In genomic region chr3:129680258-129680657, GRCm38 (mm10) we compare ENCODE assay signal across 12 mouse cellular contexts.
DNase-seq lines count a peak whose midpoint lies in the region; ATAC-seq and TF ChIP-seq lines count a peak whose summit lies in the region.
"Had no signal": no experiment of that assay in that cellular context is flagged by ENCODE, and none has a peak within 500 bp of the region (broad histone marks: within the 10 kb centered on the region; RNA-seq: fewer than 3 reads in every experiment).

No protein-coding gene starts in this region.

- TF ChIP-seq POLR2A in limb, embryonic 14.5 days (IDR thresholded peaks at IDR 0.05; ENCODE audit: borderline replicate concordance, extremely low read depth, insufficient read depth, insufficient read length), result no peak

- H3K27ac ChIP-seq in forebrain, postnatal 0 days (ENCODE audit: low read depth, low read length), result no peak overlapping the region
- no peak overlapping the region for H3K27ac ChIP-seq in forebrain, embryonic 12.5 days
- no peak overlapping the region for H3K27ac ChIP-seq in limb, embryonic 14.5 days (replicated peaks; ENCODE audit: low read depth, low read length)
- H3K27ac ChIP-seq in limb, embryonic 10.5 days, result no peak overlapping the region
- H3K27ac ChIP-seq: embryonic facial prominence, embryonic 12.5 days; liver, embryonic 13.5 days had no signal

- H3K36me3 ChIP-seq in forebrain, postnatal 0 days (ENCODE audit: insufficient read depth), result no peaks in the 10 kb centered on the region
- H3K36me3 ChIP-seq in forebrain, embryonic 12.5 days (replicated peaks), result no peaks in the 10 kb centered on the region
- H3K36me3 ChIP-seq in limb, embryonic 14.5 days (ENCODE audit: control insufficient read depth, insufficient read depth, low read length), result no peaks in the 10 kb centered on the region
- no peaks in the 10 kb centered on the region for H3K36me3 ChIP-seq in limb, embryonic 10.5 days
- H3K36me3 ChIP-seq: embryonic facial prominence, embryonic 12.5 days; liver, embryonic 13.5 days had no signal

- no peak overlapping the region for H3K4me3 ChIP-seq in forebrain, postnatal 0 days (ENCODE audit: low read depth, low read length)
- no peak overlapping the region for H3K4me3 ChIP-seq in forebrain, embryonic 12.5 days (replicated peaks)
- no peak overlapping the region for H3K4me3 ChIP-seq in limb, embryonic 14.5 days (replicated peaks; ENCODE audit: low read length)
- H3K4me3 ChIP-seq in limb, embryonic 10.5 days, result no peak overlapping the region
- H3K4me3 ChIP-seq: embryonic facial prominence, embryonic 12.5 days; liver, embryonic 13.5 days had no signal

- H3K9ac ChIP-seq in forebrain, postnatal 0 days, result no peak overlapping the region
- no peak overlapping the region for H3K9ac ChIP-seq in forebrain, embryonic 12.5 days
- H3K9ac ChIP-seq in limb, embryonic 14.5 days (ENCODE audit: low read depth, low read length, severe bottlenecking), result no peak overlapping the region
- H3K9ac ChIP-seq: embryonic facial prominence, embryonic 12.5 days; liver, embryonic 13.5 days had no signal

- DNase-seq in forebrain, postnatal 0 days, result peak; percentile 34
- DNase-seq in limb, embryonic 14.5 days (ENCODE audit: low spot score), result peak; percentile 11
- DNase-seq in limb, embryonic 10.5 days (ENCODE audit: low spot score), result no peak
- peak; percentile 72 for DNase-seq in gastrocnemius, postnatal 25 days
- DNase-seq in layer of hippocampus, postnatal 14 days (ENCODE audit: low spot score in 2 of 2), result peak; percentile 19 to 33
- DNase-seq in B cell, adult 2 months, result no peak
- DNase-seq: adrenal gland, postnatal 25 days; liver, embryonic 13.5 days had no signal

- WGBS in forebrain, postnatal 0 days, result 62% methylated on average over 5 of the region's 5 CpGs
- WGBS in forebrain, embryonic 12.5 days, result 72% methylated on average over 5 of the region's 5 CpGs
- WGBS in limb, embryonic 14.5 days, result 53% methylated on average over 5 of the region's 5 CpGs
- WGBS in limb, embryonic 10.5 days, result 73% methylated on average over 5 of the region's 5 CpGs

- peak; percentile 58 for TF ChIP-seq CTCF in forebrain, postnatal 0 days (IDR thresholded peaks at IDR 0.05; ENCODE audit: low read depth)

- H3K9me3 ChIP-seq in forebrain, postnatal 0 days (ENCODE audit: low read length), result no peaks in the 10 kb centered on the region
- no peaks in the 10 kb centered on the region for H3K9me3 ChIP-seq in forebrain, embryonic 12.5 days
- no peaks in the 10 kb centered on the region for H3K9me3 ChIP-seq in limb, embryonic 14.5 days (ENCODE audit: control insufficient read depth, low read length)
- no peaks in the 10 kb centered on the region for H3K9me3 ChIP-seq in limb, embryonic 10.5 days (replicated peaks)
- H3K9me3 ChIP-seq: embryonic facial prominence, embryonic 12.5 days; liver, embryonic 13.5 days had no signal

- 0 out of 2 replicates have a peak, but pooled peaks cover 4% of the 10 kb centered on the region for H3K4me1 ChIP-seq in forebrain, postnatal 0 days (ENCODE audit: insufficient read depth)
- H3K4me1 ChIP-seq in forebrain, embryonic 12.5 days, result no peaks in the 10 kb centered on the region
- no peaks in the 10 kb centered on the region for H3K4me1 ChIP-seq in limb, embryonic 14.5 days (ENCODE audit: control insufficient read depth, insufficient read depth, low read length)
- H3K4me1 ChIP-seq in limb, embryonic 10.5 days, result no peaks in the 10 kb centered on the region
- H3K4me1 ChIP-seq: embryonic facial prominence, embryonic 12.5 days; liver, embryonic 13.5 days had no signal

- H3K4me2 ChIP-seq in forebrain, postnatal 0 days (ENCODE audit: low read depth), result no peak overlapping the region
- no peak overlapping the region for H3K4me2 ChIP-seq in forebrain, embryonic 12.5 days
- H3K4me2 ChIP-seq in limb, embryonic 14.5 days (replicated peaks; ENCODE audit: low read depth, low read length, severe bottlenecking), result no peak overlapping the region
- H3K4me2 ChIP-seq: embryonic facial prominence, embryonic 12.5 days; liver, embryonic 13.5 days had no signal

- H3K27me3 ChIP-seq in forebrain, postnatal 0 days (ENCODE audit: insufficient read depth, low read length), result no peaks in the 10 kb centered on the region
- no peaks in the 10 kb centered on the region for H3K27me3 ChIP-seq in forebrain, embryonic 12.5 days
- H3K27me3 ChIP-seq in limb, embryonic 14.5 days (ENCODE audit: control insufficient read depth, insufficient read depth, low read length), result no peaks in the 10 kb centered on the region
- H3K27me3 ChIP-seq in limb, embryonic 10.5 days (ENCODE audit: low read depth, poor library complexity, severe bottlenecking), result no peaks in the 10 kb centered on the region
- H3K27me3 ChIP-seq: CH12.LX; embryonic facial prominence, embryonic 12.5 days; liver, embryonic 13.5 days had no signal

- no peak for ATAC-seq in forebrain, postnatal 0 days
- ATAC-seq in forebrain, embryonic 12.5 days (ENCODE audit: low FRiP score), result no peak
- ATAC-seq in limb, embryonic 14.5 days (ENCODE audit: low FRiP score, low read depth), result no peak
- ATAC-seq in granulocyte monocyte progenitor cell, adult 5-6 weeks (replicated peaks; ENCODE audit: poor library complexity, severe bottlenecking), result no peak

Comparison
In these comparisons a context has a peak if more than half of its experiments do, and no peak if none do; other contexts are left out.
1. DNase-seq: peak in forebrain, postnatal 0 days (single experiment), limb, embryonic 14.5 days (single experiment), gastrocnemius, postnatal 25 days (single experiment) and layer of hippocampus, postnatal 14 days (2 of 2); none in limb, embryonic 10.5 days (single experiment) and B cell, adult 2 months (0 of 2).